Mouse (Mus musculus): ENCODE results near the gene Cd5l. TPM values are rescaled to one million over a fixed set of nuclear protein-coding genes. Genes with fewer than 3 reads are reported as not detected.

The Cd5l gene
- polyA plus RNA-seq, 1 experiment from 2014 or later: 3.3 TPM

GRCm38 (mm10) chr3:87410605-87411004 lies 52.9 kb downstream of the Cd5l start:
- no peak overlapping the region for H3K4me3 ChIP-seq (replicated peaks)
- no peaks in the 10 kb centered on the region for H3K27me3 ChIP-seq (replicated peaks)
- no peak for ATAC-seq (ENCODE audit: insufficient read depth, low FRiP score, low read depth)

GRCm38 (mm10) chr3:87411150-87411549 lies 53.5 kb downstream of the Cd5l start:
- ATAC-seq (ENCODE audit: insufficient read depth, low FRiP score, low read depth): 0 out of 2 replicates have a peak, but pooled peaks have one; percentile 56
- WGBS: 9% methylated on average over 12 of the region's 12 CpGs

More at GRCm38 (mm10) chr3:87410605-87411004, 52.9 kb downstream of the Cd5l start:
- Histone ChIP-seq H3K9ac (no peak overlapping the region), H3K9me3 (no peaks in the 10 kb centered on the region), H3K27ac (no peak overlapping the region), H3K36me3 (no peaks in the 10 kb centered on the region), H3K4me2 (no peak overlapping the region), H3K4me1 (no peaks in the 10 kb centered on the region)
- WGBS: 77% methylated on average over 6 of the region's 6 CpGs

GRCm38 (mm10) chr3:87420645-87421044 lies 63.0 kb downstream of the Cd5l start:
- no peak overlapping the region for H3K9ac ChIP-seq
- ATAC-seq (ENCODE audit: insufficient read depth, low FRiP score, low read depth): no peak
- no peaks in the 10 kb centered on the region for H3K4me1 ChIP-seq
- no peaks in the 10 kb centered on the region for H3K36me3 ChIP-seq
- H3K4me2 ChIP-seq: no peak overlapping the region
- no peak overlapping the region for H3K4me3 ChIP-seq (replicated peaks)
- H3K27ac ChIP-seq: no peak overlapping the region
- 52% methylated on average over 1 of the region's 1 CpGs for WGBS
- H3K27me3 ChIP-seq (replicated peaks): no peaks in the 10 kb centered on the region
- H3K9me3 ChIP-seq: no peaks in the 10 kb centered on the region

More at GRCm38 (mm10) chr3:87411150-87411549, 53.5 kb downstream of the Cd5l start:
- Histone ChIP-seq H3K4me1 (no peaks in the 10 kb centered on the region), H3K27me3 (replicated peaks) (no peaks in the 10 kb centered on the region), H3K27ac (no peak overlapping the region), H3K9ac (no peak overlapping the region), H3K4me2 (no peak overlapping the region), H3K9me3 (no peaks in the 10 kb centered on the region), H3K36me3 (no peaks in the 10 kb centered on the region), H3K4me3 (replicated peaks) (no peak overlapping the region)

Other genes starting within 250 kb of the Cd5l start
- 13.9 and 15.2 TPM in 2 replicates for gene Kirrel, start 183.1 kb upstream of the Cd5l start, polyA plus RNA-seq (2015; fragmentation: Nextera tagmentation; extraction: Ambion mirVana)
- gene Fcrls, start 94.1 kb upstream of the Cd5l start, polyA plus RNA-seq (2015; fragmentation: Nextera tagmentation; extraction: Ambion mirVana): 10.0 TPM in 2 replicates
- gene Fcrl1, start 18.5 kb downstream of the Cd5l start, polyA plus RNA-seq (2015; fragmentation: Nextera tagmentation; extraction: Ambion mirVana): 0.28 TPM in 2 replicates
- not detected in 2 replicates for gene Fcrl5, start 77.9 kb downstream of the Cd5l start, polyA plus RNA-seq (2015; fragmentation: Nextera tagmentation; extraction: Ambion mirVana)
- 13.9 and 14.8 TPM in 2 replicates for gene Etv3, start 167.5 kb downstream of the Cd5l start, polyA plus RNA-seq (2015; fragmentation: Nextera tagmentation; extraction: Ambion mirVana)

Data from stomach, embryonic 15.5 days (tissue).